Mouse (Mus musculus): ENCODE measurements around the gene Fam3a.
"Not testable (repeated sequence)": the region's sequence is repeated elsewhere in the genome, so short reads cannot be mapped to it uniquely, and the experiment has no call there.

Gene Fam3a

GRCm38 (mm10) chrX:74392535-74393443, at the start of gene Fam3a, which contains the start of gene Ikbkg:
Gene Fam3a (minus strand): TSS chrX:74393272.
Gene Ikbkg (plus strand): TSS chrX:74393290.
- peak; percentile 87 for DNase-seq

- DNase-seq = peak; percentile 69
These were observed 36.3 kb upstream of the Fam3a start for GRCm38 (mm10) chrX:74429290-74429821.

DNA sequence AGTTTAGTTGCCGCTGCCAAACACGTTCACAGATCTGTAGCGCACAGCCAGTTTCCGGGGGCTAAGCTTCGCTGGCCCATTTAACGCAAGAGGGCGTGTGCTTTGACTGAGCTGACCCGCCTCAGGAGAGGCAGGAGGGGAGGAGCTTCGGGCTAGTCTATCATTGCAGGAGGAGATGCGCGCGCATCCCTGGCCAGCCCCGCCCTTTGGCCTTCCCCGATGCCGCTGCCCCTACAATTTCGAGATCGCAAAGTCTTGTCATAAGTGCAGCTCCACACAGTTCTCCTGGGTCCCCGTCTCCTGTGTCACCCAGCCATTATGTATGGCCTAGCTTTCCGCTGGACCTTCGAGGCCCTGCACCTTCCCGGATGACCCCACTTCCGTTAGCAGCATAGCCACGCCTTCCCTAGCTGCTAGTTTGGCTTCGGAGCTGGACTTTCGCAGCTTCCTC, 35.8 kb upstream of the Fam3a start, which contains the start of gene G6pdx:
TSS of gene G6pdx (minus strand) at position 369 of the 451 bp plus-strand sequence.
- peak; percentile 91 for DNase-seq

DNA sequence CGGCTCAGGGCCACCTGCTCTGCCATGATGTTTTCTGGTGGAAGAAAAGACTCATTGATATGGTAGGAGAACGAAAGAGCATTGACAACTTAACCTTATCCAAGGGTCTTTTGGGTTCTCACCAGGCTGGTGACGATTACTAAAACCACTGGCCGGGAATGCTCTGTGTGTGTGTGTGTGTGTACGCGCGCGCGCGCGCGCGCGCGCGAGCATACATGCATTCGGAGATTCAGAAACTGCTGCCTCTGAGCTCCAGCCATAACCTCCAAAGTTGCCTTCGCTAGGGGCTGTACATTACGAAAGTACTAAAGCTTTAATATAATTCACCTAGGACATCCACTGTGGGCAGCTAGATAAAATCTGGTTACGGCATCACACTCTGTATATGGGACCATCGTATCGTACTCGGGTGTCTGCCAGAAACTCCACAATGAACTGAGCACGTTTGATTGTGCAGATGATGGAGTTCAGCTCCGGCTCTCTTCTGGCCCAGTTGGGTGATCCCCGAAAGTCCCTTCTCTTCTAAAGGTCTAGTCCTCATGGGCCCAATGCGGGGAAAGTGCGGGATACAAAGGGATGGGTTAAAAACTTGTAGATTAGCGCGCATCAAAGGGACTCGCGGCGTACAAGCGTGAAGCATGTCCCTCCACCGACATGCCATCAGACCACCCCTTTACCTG, 35.2 kb upstream of the Fam3a start:
- peak; percentile 4 for DNase-seq

GRCm38 (mm10) chrX:74427116-74427515, 34.0 kb upstream of the Fam3a start:
- DNase-seq = no peak

- DNase-seq = no peak
These were observed 33.2 kb upstream of the Fam3a start for GRCm38 (mm10) chrX:74426256-74426655.

- no peak for DNase-seq
These were observed 32.1 kb upstream of the Fam3a start for GRCm38 (mm10) chrX:74425195-74425594.

DNA sequence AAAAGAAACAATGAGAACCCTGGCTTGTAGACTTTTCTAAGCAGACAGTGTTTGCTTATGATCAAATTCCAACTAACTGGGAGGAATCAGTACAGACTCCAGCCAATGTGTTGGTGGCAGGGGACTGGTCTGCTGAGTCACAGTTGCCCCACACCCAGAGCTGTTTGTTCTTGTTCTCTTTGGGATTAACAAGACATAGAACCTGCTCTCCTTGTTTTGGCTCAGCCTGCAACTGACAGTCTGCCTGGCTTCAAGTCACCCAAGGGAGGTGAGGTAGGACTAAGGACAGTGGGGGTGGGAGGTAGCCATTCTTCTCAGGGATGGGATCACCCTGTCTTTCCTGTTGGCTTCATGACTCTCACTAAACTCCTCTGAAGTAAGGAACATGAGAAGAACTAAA, 31.4 kb upstream of the Fam3a start:
- DNase-seq = no peak

- DNase-seq = peak; percentile 76
These were observed 20.3 kb upstream of the Fam3a start for GRCm38 (mm10) chrX:74413377-74413776.

GRCm38 (mm10) chrX:74408340-74408739, 15.3 kb upstream of the Fam3a start:
- DNase-seq = no peak

DNA sequence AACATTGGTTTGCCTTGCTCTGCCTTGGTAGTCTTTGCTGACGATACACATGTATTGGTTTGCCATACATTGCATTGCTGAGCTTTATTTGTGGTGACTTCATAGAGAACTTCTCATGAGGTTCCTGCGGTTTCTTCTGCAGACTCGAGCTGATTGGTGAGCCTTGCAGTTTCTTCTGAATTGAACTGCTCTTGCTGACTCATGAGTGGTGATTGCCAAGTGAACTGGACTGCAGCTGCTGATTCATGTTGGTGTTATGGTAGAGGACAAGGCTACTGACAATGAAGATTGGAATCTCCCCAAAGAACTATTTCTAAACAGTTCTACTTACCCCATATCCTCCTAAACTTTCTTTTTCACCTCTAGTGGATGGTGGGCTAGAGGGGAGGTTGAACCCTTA, 7.1 kb upstream of the Fam3a start:
- no peak for DNase-seq

DNA sequence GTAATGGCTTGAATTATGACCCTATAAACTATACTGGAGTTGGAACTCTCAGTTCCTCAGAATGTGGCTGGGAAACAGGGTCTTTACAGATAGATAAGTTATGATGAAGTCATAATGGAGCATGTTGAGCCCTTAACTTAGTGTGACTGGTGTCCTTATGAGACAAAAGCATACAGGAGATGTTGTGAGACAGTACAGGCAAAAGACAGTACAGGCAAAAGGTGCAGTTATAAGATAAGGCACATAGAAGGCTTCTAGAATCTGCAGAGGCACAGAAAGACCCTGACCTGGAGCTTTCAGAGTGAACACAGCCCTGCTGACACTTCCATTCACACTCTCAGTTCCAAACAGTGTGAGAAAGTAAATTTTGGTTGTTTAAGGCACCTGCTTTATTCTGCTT, 4.9 kb downstream of the Fam3a start:
- DNase-seq = no peak

DNA sequence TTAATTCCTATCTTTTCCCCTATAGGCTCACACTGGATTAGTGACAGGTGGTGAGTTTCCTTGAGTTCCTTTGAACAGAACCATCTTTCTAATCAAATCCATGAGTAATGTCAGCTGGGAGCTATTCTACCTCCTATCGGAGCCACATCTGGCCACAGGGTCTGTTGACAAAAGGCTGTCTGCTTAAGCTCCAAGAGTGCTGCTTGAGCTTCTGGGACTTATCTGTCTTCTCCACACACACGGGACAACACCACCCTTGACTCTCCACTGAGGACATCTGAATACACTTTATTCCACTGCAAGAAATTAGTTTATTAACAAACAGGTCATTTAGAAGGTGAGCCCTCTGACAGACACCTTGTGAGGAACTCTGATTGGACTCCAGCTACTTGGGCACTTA, 8.6 kb downstream of the Fam3a start:
- no peak for DNase-seq

DNA sequence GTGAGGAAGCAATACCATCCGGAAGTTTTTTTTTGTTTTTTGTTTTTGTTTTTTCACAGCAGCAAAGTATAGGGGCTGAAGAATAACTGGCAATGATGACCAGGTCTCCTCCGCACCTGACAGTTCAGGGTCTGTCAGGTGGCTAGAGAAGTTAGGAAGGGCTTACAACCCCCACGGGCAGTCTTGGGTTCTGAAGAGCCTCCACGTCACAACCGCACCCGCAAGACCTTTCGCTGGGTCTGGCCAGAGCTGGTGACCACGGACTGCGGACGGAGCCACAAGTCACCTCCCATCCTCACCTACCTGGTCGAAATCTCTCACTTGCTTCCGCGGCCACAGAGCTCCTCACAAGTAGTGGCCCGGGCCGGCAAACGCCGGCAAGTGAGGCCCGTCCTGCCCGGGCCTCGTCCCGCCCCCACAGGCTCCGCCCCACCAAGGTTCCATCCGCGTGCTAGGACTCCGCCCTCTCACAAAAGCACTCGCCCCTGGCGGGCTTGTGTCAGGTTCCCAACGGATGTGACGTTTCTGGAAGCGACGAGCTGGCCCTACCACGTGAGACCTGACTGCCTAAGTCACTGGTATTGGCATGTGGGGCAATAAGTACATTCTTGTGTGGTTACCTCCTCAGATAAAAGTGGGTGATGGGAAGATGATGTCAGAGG, 20.1 kb downstream of the Fam3a start, which contains the start of the genes Ubl4a and Slc10a3:
TSS of gene Ubl4a (minus strand) at position 331 of the 662 bp plus-strand sequence.
TSS of gene Slc10a3 (minus strand) at position 462 of the 662 bp plus-strand sequence.
- DNase-seq = peak; percentile 87

GRCm38 (mm10) chrX:74368209-74368909, 24.7 kb downstream of the Fam3a start:
- peak; percentile 66 for DNase-seq

GRCm38 (mm10) chrX:74367512-74367911, 25.6 kb downstream of the Fam3a start:
- no peak for DNase-seq

GRCm38 (mm10) chrX:74359171-74359570, 33.9 kb downstream of the Fam3a start:
- no peak for DNase-seq

GRCm38 (mm10) chrX:74357069-74357468, 36.0 kb downstream of the Fam3a start:
- DNase-seq = not testable (repeated sequence)

DNA sequence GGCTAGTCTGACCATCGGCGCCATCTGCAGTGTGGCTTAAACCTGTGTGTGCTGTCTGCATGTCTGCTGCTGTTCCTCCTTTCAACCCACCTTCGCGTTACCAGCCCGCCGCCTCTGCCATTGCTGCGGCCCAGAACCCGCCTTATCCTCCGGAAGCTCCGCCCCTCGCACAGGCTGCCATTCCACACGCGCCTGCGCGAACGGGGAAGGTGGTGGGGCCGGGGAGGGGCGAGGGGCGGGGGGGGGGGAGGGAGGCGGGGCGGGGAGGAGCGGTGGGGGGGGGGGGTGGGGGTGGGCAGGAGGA, 39.7 kb downstream of the Fam3a start, which contains the start of gene Lage3:
TSS of gene Lage3 (minus strand) at position 152 of the 304 bp plus-strand sequence.
- DNase-seq = peak; percentile 88

- no peak for DNase-seq
These were observed 40.2 kb downstream of the Fam3a start for GRCm38 (mm10) chrX:74352645-74353466.
